Mouse (Mus musculus) forebrain, embryonic 10.5 days (tissue): ENCODE results near the gene Gm9913. TPM values are rescaled to one million over a fixed set of nuclear protein-coding genes. Genes with fewer than 3 reads are reported as not detected.

Experiments used
- DNase-seq: peaks from one replicate; pipeline ENCODE4 v3.0.0-alpha.2; 2017; ENCODE audit warnings: low spot score; ENCODE audit errors: extremely low spot score
- H3K27ac ChIP-seq: fragments of 300-500 bp; sonication (generic); 2 replicates; pipeline ENCODE4 v1.5.1; 2016; ENCODE audit warnings: mild to moderate bottlenecking
- H3K27me3 ChIP-seq: fragments of 300-500 bp; sonication (generic); 2 replicates; pipeline ENCODE4 v1.6.1; 2016; ENCODE audit warnings: mild to moderate bottlenecking; ENCODE audit not compliant: poor library complexity, severe bottlenecking
- H3K36me3 ChIP-seq: fragments of 300-500 bp; sonication (generic); replicated peaks from 2 replicates; pipeline ENCODE4 v1.6.1; 2016; ENCODE audit warnings: mild to moderate bottlenecking, moderate library complexity
- H3K4me1 ChIP-seq: fragments of 300-500 bp; sonication (generic); 2 replicates; pipeline ENCODE4 v1.6.1; 2016
- H3K4me3 ChIP-seq: fragments of 300-500 bp; sonication (generic); 2 replicates; pipeline ENCODE4 v1.5.1; 2016; ENCODE audit warnings: mild to moderate bottlenecking, moderate library complexity
- H3K9me3 ChIP-seq: fragments of 300-500 bp; sonication (generic); 2 replicates; pipeline ENCODE4 v1.6.1; 2016; ENCODE audit warnings: mild to moderate bottlenecking, moderate library complexity
- WGBS: fragments of 180-500 bp; shearing (Covaris S2); methylation state at CpG from one replicate; pipeline ENCODE4 v1.1.7; 2016; 5-methylcytosine and 5-hydroxymethylcytosine counted together
- polyA plus RNA-seq: library from polyadenylated mRNA; unstranded; fragments of >200 nt; fragmentation: Nextera tagmentation; extraction: Ambion mirVana; gene quantifications from 2 replicates; pipeline ENCODE4 v1.2.1, GENCODE M21; 2016

The Gm9913 gene
- polyA plus RNA-seq, 1 experiment from 2014 or later = 0.19 TPM

GRCm38 (mm10) chr2:125481116-125481515 lies 23.8 kb upstream of the Gm9913 start:
- no peaks in the 10 kb centered on the region for H3K27me3 ChIP-seq
- H3K4me3 ChIP-seq = no peak overlapping the region
- DNase-seq = no peak
- H3K27ac ChIP-seq = no peak overlapping the region
- no peaks in the 10 kb centered on the region; the same call in 1 of the 2 replicates for H3K36me3 ChIP-seq
- no peaks in the 10 kb centered on the region for H3K4me1 ChIP-seq
- no peaks in the 10 kb centered on the region; the same call in 1 of the 2 replicates for H3K9me3 ChIP-seq
- 91% methylated on average over 4 of the region's 4 CpGs for WGBS

GRCm38 (mm10) chr2:125481531-125482317 lies 23.2 kb upstream of the Gm9913 start:
- DNase-seq = no peak
- no peaks in the 10 kb centered on the region for H3K27me3 ChIP-seq
- WGBS = 93% methylated on average over 9 of the region's 9 CpGs
- H3K9me3 ChIP-seq = no peaks in the 10 kb centered on the region; the same call in 1 of the 2 replicates
- no peaks in the 10 kb centered on the region for H3K4me1 ChIP-seq
- H3K36me3 ChIP-seq = no peaks in the 10 kb centered on the region
- H3K27ac ChIP-seq = no peak overlapping the region
- no peak overlapping the region for H3K4me3 ChIP-seq

GRCm38 (mm10) chr2:125484164-125484563 lies 20.7 kb upstream of the Gm9913 start:
- Histone ChIP-seq H3K36me3 (no peaks in the 10 kb centered on the region), H3K4me3 (no peak overlapping the region), H3K27ac (no peak overlapping the region)

GRCm38 (mm10) chr2:125484910-125485309 lies 20.0 kb upstream of the Gm9913 start:
- no peak overlapping the region for H3K4me3 ChIP-seq
- 86% methylated on average over 9 of the region's 9 CpGs for WGBS
- no peak for DNase-seq
- H3K27me3 ChIP-seq = no peaks in the 10 kb centered on the region
- no peaks in the 10 kb centered on the region; the same call in 1 of the 2 replicates for H3K9me3 ChIP-seq
- H3K27ac ChIP-seq = no peak overlapping the region
- H3K4me1 ChIP-seq = peaks cover 7% of the 10 kb centered on the region; the same call in 1 of the 2 replicates
- H3K36me3 ChIP-seq = no peaks in the 10 kb centered on the region

More at GRCm38 (mm10) chr2:125484164-125484563, 20.7 kb upstream of the Gm9913 start:
- H3K4me1 ChIP-seq = peaks cover 7% of the 10 kb centered on the region; the same call in 1 of the 2 replicates
- H3K27me3 ChIP-seq = no peaks in the 10 kb centered on the region
- no peak for DNase-seq
- no peaks in the 10 kb centered on the region; the same call in 1 of the 2 replicates for H3K9me3 ChIP-seq

DNA sequence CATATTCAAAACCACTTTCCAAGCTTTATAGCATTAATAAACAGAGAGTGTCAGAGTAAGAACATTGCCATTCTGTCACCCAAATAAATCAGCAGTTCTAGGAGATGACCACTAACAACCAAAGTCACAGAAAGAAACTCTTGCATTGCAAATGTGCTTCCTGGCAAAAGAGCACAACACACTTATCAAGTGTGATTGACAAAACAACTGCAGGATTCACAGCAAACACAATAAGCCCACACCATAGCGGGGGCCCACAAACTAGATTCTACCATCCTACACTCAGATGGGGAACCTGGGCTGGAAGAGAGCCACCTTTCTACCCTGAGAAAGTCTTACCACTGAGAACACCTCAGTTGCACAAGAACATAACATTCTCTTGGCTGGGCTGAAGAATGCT lies 14.9 kb upstream of the Gm9913 start:
- DNase-seq = no peak
- H3K27me3 ChIP-seq = no peaks in the 10 kb centered on the region
- H3K4me3 ChIP-seq = no peak overlapping the region
- no peaks in the 10 kb centered on the region; the same call in 1 of the 2 replicates for H3K36me3 ChIP-seq
- peaks cover 7% of the 10 kb centered on the region; the same call in 1 of the 2 replicates for H3K4me1 ChIP-seq
- WGBS = 92% methylated on average over 1 of the region's 1 CpGs
- H3K9me3 ChIP-seq = no peaks in the 10 kb centered on the region
- no peak overlapping the region for H3K27ac ChIP-seq

DNA sequence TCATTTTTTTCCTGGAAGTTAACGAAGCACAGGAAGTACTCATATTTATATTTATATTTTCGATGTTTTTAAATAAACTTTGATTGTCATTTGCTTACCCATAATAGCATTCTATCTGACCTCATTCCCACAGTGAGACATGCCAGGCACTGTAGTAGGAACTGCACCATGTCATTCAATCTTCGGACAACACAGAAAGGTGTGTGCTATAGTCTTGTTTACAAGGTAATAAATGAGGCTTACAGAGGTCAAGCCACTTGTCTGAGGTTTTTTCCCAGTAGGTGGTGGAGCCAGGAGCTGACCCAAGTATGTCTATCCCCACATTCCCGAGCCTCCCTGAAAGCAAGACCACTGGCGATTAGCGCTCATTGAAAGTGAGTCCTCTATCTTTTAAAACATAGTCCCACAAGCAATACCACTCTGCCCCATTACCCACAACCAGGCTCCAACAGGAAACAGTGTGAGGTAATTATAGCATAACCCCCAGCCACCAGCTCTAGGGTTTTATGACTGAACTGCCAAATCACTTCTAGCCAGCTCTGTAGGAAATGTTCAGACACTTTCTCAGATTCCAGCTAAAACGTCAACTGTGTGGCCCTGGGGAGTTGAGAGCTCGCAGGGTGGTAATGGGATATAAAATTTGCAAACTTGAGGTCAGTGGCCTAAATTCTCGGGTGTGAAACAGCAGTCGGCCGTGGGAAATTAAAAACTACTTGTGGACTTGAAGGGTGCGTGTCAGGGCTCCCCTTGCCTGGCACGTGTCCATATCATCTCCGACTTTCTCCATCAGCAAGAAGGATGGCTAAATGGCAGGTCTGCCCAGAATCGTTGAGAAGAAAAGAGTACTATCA lies 12.6 kb upstream of the Gm9913 start:
- H3K4me3 ChIP-seq = no peak overlapping the region
- peaks cover 6% of the 10 kb centered on the region for H3K36me3 ChIP-seq
- no peaks in the 10 kb centered on the region for H3K27me3 ChIP-seq
- no peaks in the 10 kb centered on the region for H3K9me3 ChIP-seq
- H3K4me1 ChIP-seq = peaks cover 6% of the 10 kb centered on the region; the same call in 1 of the 2 replicates
- H3K27ac ChIP-seq = no peak overlapping the region
- no peak for DNase-seq
- 86% methylated on average over 15 of the region's 15 CpGs for WGBS

DNA sequence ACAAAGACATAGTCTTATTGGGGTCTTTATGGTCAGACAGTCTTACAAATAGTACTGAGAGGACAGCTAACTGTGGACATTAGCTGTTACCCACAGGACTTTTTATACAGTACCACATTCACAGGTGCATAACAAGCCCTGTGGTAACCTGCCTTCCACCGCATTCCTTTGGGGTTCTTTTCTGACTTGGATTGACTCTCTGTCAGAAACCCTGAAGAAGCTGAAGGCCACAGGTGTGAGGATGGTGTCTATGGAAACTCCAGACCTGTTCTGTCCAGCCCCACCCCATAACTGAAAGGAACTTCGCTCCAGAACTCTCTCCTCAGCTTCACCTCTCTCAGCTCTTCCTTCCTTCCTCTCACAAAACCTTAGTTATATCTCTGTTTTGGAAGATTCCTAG lies 10.6 kb upstream of the Gm9913 start:
- H3K36me3 ChIP-seq = peaks cover 6% of the 10 kb centered on the region
- no peak overlapping the region for H3K27ac ChIP-seq
- no peaks in the 10 kb centered on the region for H3K27me3 ChIP-seq
- no peak for DNase-seq
- H3K9me3 ChIP-seq = no peaks in the 10 kb centered on the region
- 92% methylated on average over 2 of the region's 2 CpGs for WGBS
- H3K4me1 ChIP-seq = no peaks in the 10 kb centered on the region
- no peak overlapping the region for H3K4me3 ChIP-seq

DNA sequence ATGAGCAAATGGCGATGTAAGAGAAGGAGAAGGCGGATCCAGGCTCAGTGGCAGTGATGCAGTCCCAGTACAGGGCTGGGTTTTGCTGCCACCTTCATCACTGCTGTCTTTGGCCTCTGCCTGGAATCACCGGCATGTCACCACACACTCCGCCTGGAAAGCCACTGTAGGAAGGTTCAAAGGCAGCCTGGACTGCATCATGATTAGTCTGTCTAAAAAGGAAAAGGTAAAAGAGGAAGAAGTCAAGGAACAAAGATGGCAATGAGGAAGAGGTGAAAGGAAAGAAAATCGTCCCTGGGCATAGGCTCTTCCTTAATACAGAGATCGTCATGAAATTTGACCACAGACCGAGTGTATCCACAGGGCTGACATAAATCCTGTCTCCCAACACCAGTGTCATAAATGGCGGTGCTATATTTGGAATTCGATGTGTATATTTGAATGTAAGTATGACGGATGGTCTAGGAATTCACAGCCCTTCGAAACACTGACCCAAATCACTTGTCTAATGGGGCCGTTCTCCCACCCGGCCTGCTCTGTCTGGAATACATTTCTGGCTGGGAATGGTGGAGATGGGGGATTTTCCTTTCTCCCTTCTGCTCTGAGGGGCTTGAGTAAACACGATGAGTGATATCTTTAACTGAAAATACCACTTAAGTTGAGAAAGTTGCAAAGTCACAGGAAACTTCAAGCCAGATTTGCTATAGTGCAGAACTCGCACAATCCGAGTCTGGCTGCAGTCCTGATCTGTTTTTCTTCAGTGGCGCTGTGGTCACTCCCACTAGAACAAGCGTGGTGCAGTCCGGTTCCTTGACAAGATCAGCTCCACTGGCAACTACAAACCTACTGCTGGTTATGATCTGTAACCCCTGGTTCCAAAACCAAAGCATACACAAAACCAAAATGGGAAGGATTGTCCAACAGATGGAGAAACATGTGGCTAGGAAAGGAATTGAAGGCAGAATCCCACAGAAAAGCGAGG lies 9.8 kb upstream of the Gm9913 start:
- Histone ChIP-seq H3K4me3 (no peak overlapping the region), H3K27me3 (no peaks in the 10 kb centered on the region), H3K9me3 (no peaks in the 10 kb centered on the region), H3K27ac (no peak overlapping the region), H3K36me3 (peaks cover 6% of the 10 kb centered on the region), H3K4me1 (no peaks in the 10 kb centered on the region)
- DNase-seq = no peak
- 93% methylated on average over 20 of the region's 20 CpGs for WGBS

- Histone ChIP-seq H3K9me3 (0 out of 2 replicates have a peak, but pooled peaks cover 3% of the 10 kb centered on the region), H3K27ac (no peak overlapping the region), H3K27me3 (no peaks in the 10 kb centered on the region), H3K4me3 (no peak overlapping the region), H3K36me3 (peaks cover 10% of the 10 kb centered on the region), H3K4me1 (no peaks in the 10 kb centered on the region)
- DNase-seq = no peak
- WGBS = 95% methylated on average over 5 of the region's 5 CpGs
Measured at GRCm38 (mm10) chr2:125496696-125497095, 8.2 kb upstream of the Gm9913 start.

- H3K27ac ChIP-seq = no peak overlapping the region
- H3K4me1 ChIP-seq = no peaks in the 10 kb centered on the region
- H3K27me3 ChIP-seq = peaks cover 4% of the 10 kb centered on the region; the same call in 1 of the 2 replicates
- peaks cover 16% of the 10 kb centered on the region for H3K36me3 ChIP-seq
- H3K9me3 ChIP-seq = 0 out of 2 replicates have a peak, but pooled peaks cover 3% of the 10 kb centered on the region
- no peak overlapping the region for H3K4me3 ChIP-seq
- no peak for DNase-seq
- 94% methylated on average over 7 of the region's 7 CpGs for WGBS
Measured at GRCm38 (mm10) chr2:125498216-125498615, 6.7 kb upstream of the Gm9913 start.

DNA sequence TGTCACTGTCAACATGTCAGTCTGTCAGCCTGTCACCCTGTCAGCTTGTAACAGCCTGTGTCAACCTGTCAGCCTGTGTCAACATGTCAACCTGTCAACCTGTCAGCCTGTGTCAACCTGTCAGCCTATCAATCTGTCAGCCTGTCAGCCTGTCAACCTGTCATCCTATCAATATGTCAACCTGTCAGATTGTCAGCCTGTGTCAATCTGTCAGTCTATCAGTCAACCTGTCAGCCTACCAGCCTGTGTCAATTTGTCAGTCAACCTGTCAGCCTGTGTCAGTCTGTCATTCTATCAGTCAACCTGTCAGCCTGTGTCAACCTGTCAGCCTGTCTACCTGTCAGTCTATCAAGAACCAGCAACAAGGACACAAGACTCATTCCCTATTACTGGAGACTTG lies 3.4 kb upstream of the Gm9913 start:
- Histone ChIP-seq H3K4me1 (peaks cover 23% of the 10 kb centered on the region), H3K27me3 (peaks cover 24% of the 10 kb centered on the region; the same call in 1 of the 2 replicates), H3K9me3 (0 out of 2 replicates have a peak, but pooled peaks cover 3% of the 10 kb centered on the region), H3K4me3 (no peak overlapping the region), H3K36me3 (peaks cover 15% of the 10 kb centered on the region), H3K27ac (no peak overlapping the region)
- no peak for DNase-seq
